Mouse (Mus musculus) midbrain, postnatal 0 days (tissue): ENCODE results near the gene Rfng. TPM values are rescaled to one million over a fixed set of nuclear protein-coding genes. Genes with fewer than 3 reads are reported as not detected.
"Not testable (repeated sequence)": the region's sequence is repeated elsewhere in the genome, so short reads cannot be mapped to it uniquely, and the experiment has no call there.

ENCODE experiments used
- ATAC-seq: fragments of 200-750 bp; cut with Nextera tagmentation; 2 replicates; pipeline ENCODE4 v1.8.0; 2017; ENCODE audit warnings: moderate number of reproducible peaks, mild to moderate bottlenecking, moderate TSS enrichment, moderate library complexity; ENCODE audit not compliant: low FRiP score
- DNase-seq: peaks from one replicate; pipeline ENCODE4 v3.0.0-alpha.2; 2015; ENCODE audit warnings: low spot score
- H3K27ac ChIP-seq: fragments of 300-500 bp; sonication (generic); 2 replicates; pipeline ENCODE4 v1.5.1; 2014; ENCODE audit warnings: low read depth, mild to moderate bottlenecking, low read length, mixed read lengths
- H3K27me3 ChIP-seq: fragments of 300-500 bp; sonication (generic); 2 replicates; pipeline ENCODE4 v1.6.1; 2014; ENCODE audit warnings: low read length, control low read depth, mixed read lengths; ENCODE audit not compliant: insufficient read depth
- H3K36me3 ChIP-seq: fragments of 300-500 bp; sonication (generic); 2 replicates; pipeline ENCODE4 v1.6.1; 2014; ENCODE audit warnings: low read length, control low read depth, mixed read lengths; ENCODE audit not compliant: insufficient read depth
- H3K4me1 ChIP-seq: fragments of 300-500 bp; sonication (generic); 2 replicates; pipeline ENCODE4 v1.6.1; 2014; ENCODE audit warnings: mild to moderate bottlenecking, control low read depth, antibody characterized with exemption, low read length, mixed read lengths; ENCODE audit not compliant: insufficient read depth
- H3K4me2 ChIP-seq: fragments of 300-500 bp; sonication (generic); 2 replicates; pipeline ENCODE4 v1.6.1; 2014; ENCODE audit warnings: low read depth, mild to moderate bottlenecking, low read length, mixed read lengths; ENCODE audit not compliant: poor library complexity, severe bottlenecking
- H3K4me3 ChIP-seq: fragments of 300-500 bp; sonication (generic); 2 replicates; pipeline ENCODE4 v1.5.1; 2014; ENCODE audit warnings: low read depth, mild to moderate bottlenecking, low read length, moderate library complexity
- H3K9ac ChIP-seq: fragments of 300-500 bp; sonication (generic); replicated peaks from 2 replicates; pipeline ENCODE4 v1.6.1; 2014; ENCODE audit warnings: mild to moderate bottlenecking, low read length, moderate library complexity, mixed read lengths; ENCODE audit not compliant: poor library complexity, severe bottlenecking
- H3K9me3 ChIP-seq: fragments of 300-500 bp; sonication (generic); 2 replicates; pipeline ENCODE4 v1.6.1; 2016; ENCODE audit warnings: low read length, control low read depth
- CTCF ChIP-seq: IDR thresholded peaks from 2 replicates; pipeline ENCODE4 v1.5.1; 2016; ENCODE audit warnings: antibody characterized with exemption, mild to moderate bottlenecking
- WGBS: fragments of 180-500 bp; shearing (Covaris S2); extraction: QIAGEN DNeasy Blood & Tissue Kit; methylation state at CpG from one replicate; pipeline ENCODE4 v1.1.7; 2014; 5-methylcytosine and 5-hydroxymethylcytosine counted together
- polyA plus RNA-seq: library from polyadenylated mRNA; unstranded; fragments of >200 nt; fragmentation: Nextera tagmentation; extraction: Ambion mirVana; gene quantifications from 2 replicates; pipeline ENCODE4 v1.2.1, GENCODE M21; 2015
- total RNA-seq: library from RNA; depleted of rRNA; stranded (reverse); fragments of >200 nt; gene quantifications from 2 replicates; pipeline ENCODE4 v1.2.3, GENCODE M21; 2014

Rfng gene
- total and polyA plus RNA-seq, 2 experiments from 2014 or later: 106 to 130 TPM

DNA sequence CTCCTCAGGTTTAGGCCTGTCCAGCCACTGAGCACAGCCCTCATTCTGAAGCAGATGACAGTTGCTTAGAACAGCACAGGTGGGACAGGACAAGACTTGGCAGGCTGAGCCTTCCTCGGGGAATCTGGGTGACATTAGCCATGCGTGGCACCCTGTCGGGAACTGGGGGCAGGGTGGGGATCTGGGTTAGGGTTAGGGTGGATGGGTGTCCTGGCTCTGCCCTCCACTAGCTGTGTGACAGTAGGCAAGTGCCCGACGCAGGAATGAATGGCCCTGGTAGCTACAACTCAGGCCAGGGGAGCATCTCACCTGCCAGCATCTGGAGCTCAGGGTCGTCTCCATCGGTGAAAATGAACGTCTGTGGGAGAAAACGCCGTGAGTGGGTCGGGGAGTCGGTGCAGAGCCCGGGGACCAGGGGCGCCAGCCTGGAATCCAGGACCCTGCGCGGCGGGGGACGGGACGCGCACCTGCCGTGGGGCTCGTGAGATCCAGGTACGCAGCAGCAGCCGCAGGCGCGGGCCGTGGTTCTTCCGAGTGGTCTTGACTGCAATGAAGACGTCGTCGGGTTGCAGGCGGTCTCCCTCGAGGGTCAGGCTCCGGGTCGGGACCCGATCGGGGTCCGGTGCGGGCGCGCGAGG lies 462 bp downstream of the Rfng start:
- DNase-seq (no peak), ATAC-seq (peak; percentile 29; the same call in 1 of the 2 replicates)
- no peaks in the 10 kb centered on the region for H3K27me3 ChIP-seq
- H3K9ac ChIP-seq: peak overlapping the region; percentile 86
- peak overlapping the region; percentile 84 for H3K4me3 ChIP-seq
- H3K4me1 ChIP-seq: peaks cover 9% of the 10 kb centered on the region; the same call in 1 of the 2 replicates
- H3K9me3 ChIP-seq: no peaks in the 10 kb centered on the region
- H3K27ac ChIP-seq: peak overlapping the region; percentile 82
- H3K4me2 ChIP-seq: peak overlapping the region; percentile 97
- H3K36me3 ChIP-seq: peaks cover 31% of the 10 kb centered on the region
- under 1% methylated on average over 26 of the region's 42 CpGs for WGBS
- TF ChIP-seq CTCF: no peak

DNA sequence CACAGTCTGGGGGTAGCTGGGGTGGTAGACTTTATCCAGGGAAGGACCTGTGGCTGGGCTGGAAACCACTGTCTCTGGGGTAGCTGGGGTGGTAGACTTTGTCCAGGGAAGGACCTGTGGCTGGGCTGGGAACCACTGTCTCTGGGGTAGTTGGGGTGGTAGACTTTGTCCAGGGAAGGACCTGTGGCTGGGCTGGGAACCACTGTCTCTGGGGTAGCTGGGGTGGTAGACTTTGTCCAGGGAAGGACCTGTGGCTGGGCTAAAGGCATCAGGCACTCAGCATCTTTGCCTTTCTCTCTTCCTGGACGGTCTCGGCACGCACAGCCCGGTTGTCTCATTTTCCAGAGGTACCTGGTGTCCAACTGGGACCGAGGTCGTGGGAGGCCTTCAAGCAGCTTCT lies 2.6 kb downstream of the Rfng start:
- H3K4me2 ChIP-seq, ATAC-seq, H3K4me3 ChIP-seq, H3K9ac ChIP-seq, DNase-seq, H3K9me3 ChIP-seq, H3K4me1 ChIP-seq, H3K27me3 ChIP-seq, H3K27ac ChIP-seq: not testable (repeated sequence)
- WGBS: 92% methylated on average over 6 of the region's 6 CpGs
- H3K36me3 ChIP-seq: peaks cover 16% of the 10 kb centered on the region

DNA sequence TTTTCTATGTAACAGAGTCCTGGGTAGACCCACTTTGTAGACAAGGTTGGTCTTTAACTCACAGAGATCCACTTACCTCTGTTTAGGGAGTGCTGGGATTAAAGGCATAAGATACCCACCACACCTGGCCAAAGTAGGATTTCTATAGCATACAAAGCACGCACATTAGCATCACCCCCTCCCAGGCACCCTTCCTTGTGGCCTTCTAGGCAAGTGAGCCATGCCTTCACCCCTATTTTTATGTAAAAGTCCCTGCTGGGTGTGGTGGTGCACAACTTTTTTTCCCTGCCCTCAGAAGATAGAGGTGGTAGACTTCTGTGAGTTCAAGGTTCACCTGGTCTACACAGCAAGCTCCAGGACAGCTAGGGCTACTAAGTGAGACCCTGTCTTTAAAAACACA lies 4.1 kb downstream of the Rfng start:
- peaks cover 16% of the 10 kb centered on the region for H3K36me3 ChIP-seq
- no peaks in the 10 kb centered on the region for H3K27me3 ChIP-seq
- no peak overlapping the region for H3K9ac ChIP-seq
- H3K4me2 ChIP-seq: no peak overlapping the region
- peaks cover 2% of the 10 kb centered on the region; the same call in 1 of the 2 replicates for H3K4me1 ChIP-seq
- no peaks in the 10 kb centered on the region for H3K9me3 ChIP-seq
- no peak overlapping the region for H3K4me3 ChIP-seq
- no peak for TF ChIP-seq CTCF
- DNase-seq (no peak), ATAC-seq (no peak)
- WGBS: 83% methylated on average over 1 of the region's 1 CpGs
- H3K27ac ChIP-seq: no peak overlapping the region

DNA sequence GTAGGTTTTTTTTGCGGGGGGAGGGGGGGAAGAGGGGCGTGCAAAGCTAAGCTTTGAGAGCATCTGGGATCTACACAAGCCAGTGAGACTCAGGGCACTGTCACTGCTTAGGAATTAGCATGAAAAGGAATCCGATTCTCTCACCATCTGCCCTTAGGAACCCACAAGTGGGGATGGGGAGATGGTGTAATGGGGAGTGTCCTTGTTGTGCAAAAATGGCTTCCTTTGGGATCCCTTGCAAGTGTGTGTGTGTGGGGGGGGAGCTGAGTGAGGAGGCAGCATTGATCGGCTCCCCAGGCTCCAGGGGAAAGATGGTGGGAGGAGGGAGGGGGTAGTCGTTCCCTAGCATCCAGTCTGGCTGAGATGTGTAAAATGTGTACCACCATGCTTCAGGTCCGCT lies 6.9 kb downstream of the Rfng start:
- H3K27me3 ChIP-seq: no peaks in the 10 kb centered on the region
- ATAC-seq (no peak), DNase-seq (no peak)
- H3K4me2 ChIP-seq: no peak overlapping the region
- peaks cover 13% of the 10 kb centered on the region for H3K36me3 ChIP-seq
- TF ChIP-seq CTCF: no peak
- no peak overlapping the region for H3K4me3 ChIP-seq
- H3K27ac ChIP-seq: no peak overlapping the region
- 27% methylated on average over 6 of the region's 6 CpGs for WGBS
- H3K4me1 ChIP-seq: no peaks in the 10 kb centered on the region
- H3K9me3 ChIP-seq: no peaks in the 10 kb centered on the region
- 0 out of 2 replicates have a peak overlapping the region, but pooled peaks have one; percentile 19 for H3K9ac ChIP-seq

DNA sequence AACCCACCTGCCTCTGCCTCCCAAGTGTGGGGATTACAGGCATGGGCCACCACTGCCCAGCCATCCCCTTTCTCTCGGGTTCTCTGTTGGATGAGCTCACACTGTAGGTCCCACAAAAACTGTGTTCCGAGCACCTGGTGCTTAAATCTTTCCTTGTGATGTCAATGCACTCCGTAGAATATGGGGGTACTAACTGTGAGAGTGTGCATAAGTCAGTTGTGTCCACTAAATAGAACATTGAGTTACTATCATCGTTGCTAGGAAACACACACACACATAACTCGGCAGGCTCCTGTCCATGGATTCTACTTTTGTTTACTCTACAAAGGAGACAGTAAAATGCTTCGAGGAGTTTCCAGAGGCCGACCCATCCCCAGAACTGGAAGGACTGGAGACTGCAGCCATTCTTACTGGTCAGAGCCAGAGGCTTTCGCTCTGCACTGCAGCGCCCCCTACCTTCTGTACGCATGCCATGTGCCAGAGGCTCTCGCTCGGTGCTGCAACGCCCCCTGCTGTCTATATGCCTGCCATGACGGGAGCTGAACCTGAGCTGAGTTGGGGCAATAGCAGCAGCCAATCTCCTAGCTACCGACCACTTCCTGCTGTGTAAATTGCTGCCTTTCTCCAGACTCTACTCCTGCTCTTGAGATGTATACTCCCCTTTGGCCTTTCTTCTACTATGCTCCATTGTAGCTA lies 8.1 kb downstream of the Rfng start:
- Histone ChIP-seq H3K27ac (no peak overlapping the region), H3K4me2 (no peak overlapping the region), H3K27me3 (no peaks in the 10 kb centered on the region), H3K4me1 (no peaks in the 10 kb centered on the region), H3K36me3 (peaks cover 6% of the 10 kb centered on the region), H3K9ac (no peak overlapping the region), H3K4me3 (no peak overlapping the region), H3K9me3 (no peaks in the 10 kb centered on the region)
- ATAC-seq (peak; percentile 81), DNase-seq (peak; percentile 93)
- WGBS: 25% methylated on average over 15 of the region's 15 CpGs
- TF ChIP-seq CTCF: peak; percentile 100

DNA sequence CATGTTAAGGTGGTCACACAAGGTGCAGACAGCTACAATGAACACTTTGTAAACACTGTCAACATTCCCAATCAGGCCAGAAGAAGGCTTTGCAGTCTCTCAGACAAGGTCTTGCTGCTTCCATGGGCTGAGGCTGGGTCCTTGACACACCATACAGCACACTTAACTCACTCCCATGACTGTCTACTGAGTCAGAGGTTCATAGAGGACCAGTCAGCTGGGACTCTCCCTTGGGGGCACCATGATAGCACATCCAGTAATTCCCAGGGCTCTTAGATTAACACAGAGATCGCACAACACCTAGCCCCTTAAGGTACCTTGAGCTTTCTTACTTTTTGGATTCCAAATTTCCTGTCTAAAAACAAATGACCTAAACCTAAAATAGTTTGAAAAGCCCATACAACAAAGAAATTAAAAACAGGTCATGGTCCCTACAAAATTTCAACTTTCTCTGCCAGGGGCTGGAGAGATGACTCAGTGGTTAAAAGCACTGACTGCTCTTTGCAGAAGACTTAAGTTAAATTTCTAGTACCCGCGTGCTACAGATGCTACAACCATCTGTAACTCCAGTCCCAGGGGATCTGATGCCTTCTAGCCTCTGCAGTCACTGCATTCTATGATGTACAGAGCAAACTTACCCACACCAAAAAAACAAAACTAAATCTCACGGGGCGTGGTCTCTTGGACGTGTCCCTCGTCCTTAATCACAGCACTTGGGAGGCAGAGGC lies 10.4 kb downstream of the Rfng start:
- H3K9ac ChIP-seq: no peak overlapping the region
- H3K4me2 ChIP-seq: no peak overlapping the region
- no peaks in the 10 kb centered on the region for H3K9me3 ChIP-seq
- no peak overlapping the region for H3K27ac ChIP-seq
- ATAC-seq: no peak
- H3K27me3 ChIP-seq: no peaks in the 10 kb centered on the region
- no peaks in the 10 kb centered on the region for H3K4me1 ChIP-seq
- no peaks in the 10 kb centered on the region for H3K36me3 ChIP-seq
- TF ChIP-seq CTCF: no peak
- WGBS: 89% methylated on average over 7 of the region's 7 CpGs
- DNase-seq: no peak
- no peak overlapping the region for H3K4me3 ChIP-seq
